In the genomic region with DNA sequence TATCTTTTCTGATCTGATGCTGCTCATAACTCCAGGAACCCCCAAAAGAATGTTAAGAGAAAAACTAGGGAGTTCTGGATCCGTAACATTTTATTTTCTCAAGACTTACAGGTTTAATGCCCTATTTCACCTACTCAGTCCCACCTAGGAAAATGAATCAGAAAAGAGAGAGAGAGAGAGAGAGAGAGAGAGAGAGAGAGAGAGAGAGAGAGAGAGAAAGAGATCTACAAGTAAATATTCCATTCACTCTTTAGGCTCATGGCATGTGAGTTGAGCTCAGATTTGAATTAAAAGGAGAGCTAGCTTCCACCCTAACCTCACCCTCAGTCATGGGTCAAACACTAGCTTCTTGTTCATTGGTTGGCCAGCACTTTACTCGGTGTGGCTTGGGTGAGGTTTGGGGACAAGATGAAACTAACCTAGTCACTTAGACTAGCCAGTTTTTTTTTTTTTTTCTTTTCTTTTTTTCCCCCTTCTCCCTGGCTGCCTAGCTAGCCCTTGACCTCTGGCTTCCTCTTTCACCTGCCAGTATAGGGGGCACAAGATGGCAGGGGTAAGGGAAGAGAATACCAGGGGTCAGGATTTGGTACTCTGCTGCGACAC, we compare ENCODE assay signal across 8 mouse cellular contexts. TPM values are rescaled to one million over a fixed set of nuclear protein-coding genes. Genes with fewer than 3 reads are reported as not detected.
A peak's percentile ranks its signal among the peaks of the same experiment; 100 is the strongest.
DNase-seq lines count a peak whose midpoint lies in the region; ATAC-seq and TF ChIP-seq lines count a peak whose summit lies in the region.

No protein-coding gene starts in this region.

- no peak for ATAC-seq in heart, embryonic 16.5 days (replicated peaks; ENCODE audit: extremely low read depth, insufficient read depth, low FRiP score)
- no peak for ATAC-seq in liver, embryonic 16.5 days (ENCODE audit: low read depth)
- no peak for ATAC-seq in megakaryocyte progenitor cell, adult 5-6 weeks (replicated peaks; ENCODE audit: poor library complexity)

- DNase-seq in adrenal gland, postnatal 14 days: peak; percentile 40
- no peak for DNase-seq in adrenal gland, postnatal 25 days
- peak; percentile 63 for DNase-seq in MEL (ENCODE audit: low read depth, low spot score)
- DNase-seq in adrenal gland, adult 2 months: no peak
- DNase-seq in frontal cortex, adult 2 months (ENCODE audit: extremely low spot score in 1 of 2, low spot score in 1 of 2): no peak

- H3K27me3 ChIP-seq in MEL (ENCODE audit: control insufficient read depth in 1 of 2, insufficient read depth in 2 of 2, low read length in 2 of 2): no peaks in the 10 kb centered on the region
- no peaks in the 10 kb centered on the region for H3K27me3 ChIP-seq in heart, embryonic 16.5 days (ENCODE audit: control insufficient read depth, insufficient read depth, low read length)
- no peaks in the 10 kb centered on the region for H3K27me3 ChIP-seq in liver, embryonic 16.5 days (ENCODE audit: control insufficient read depth, insufficient read depth, low read depth, low read length)

- peaks cover 9 to 45% of the 10 kb centered on the region in 2 experiments for H3K36me3 ChIP-seq in MEL (ENCODE audit: control insufficient read depth in 1 of 2, insufficient read depth in 2 of 2, low read length in 2 of 2)
- H3K36me3 ChIP-seq in heart, embryonic 16.5 days (ENCODE audit: control insufficient read depth, insufficient read depth): peaks cover 16% of the 10 kb centered on the region
- peaks cover 37% of the 10 kb centered on the region for H3K36me3 ChIP-seq in liver, embryonic 16.5 days (ENCODE audit: control insufficient read depth, insufficient read depth)

- no peak for TF ChIP-seq POLR2A in MEL (IDR thresholded peaks at IDR 0.05; ENCODE audit: control insufficient read depth in 1 of 2, insufficient read depth in 1 of 2, low read depth in 1 of 2, low read length in 2 of 2, poor library complexity in 1 of 2)

- H3K4me1 ChIP-seq in MEL (ENCODE audit: control insufficient read depth in 1 of 2, insufficient read depth in 2 of 2, low read length in 2 of 2): peaks cover 14 to 47% of the 10 kb centered on the region in 2 experiments
- peaks cover 41% of the 10 kb centered on the region for H3K4me1 ChIP-seq in heart, embryonic 16.5 days (ENCODE audit: control insufficient read depth, insufficient read depth, low read length)
- H3K4me1 ChIP-seq in liver, embryonic 16.5 days (ENCODE audit: control insufficient read depth, low read depth, low read length): peaks cover 29% of the 10 kb centered on the region

- no peak for TF ChIP-seq CTCF in MEL (IDR thresholded peaks at IDR 0.05 in 2 of 3, conservative IDR thresholded peaks at IDR 0.05 in 1 of 3; ENCODE audit: control insufficient read depth in 1 of 3, insufficient read depth in 1 of 3, low read depth in 2 of 3, low read length in 3 of 3, poor library complexity in 1 of 3, severe bottlenecking in 1 of 3)

- TF ChIP-seq EP300 in MEL (IDR thresholded peaks at IDR 0.05; ENCODE audit: low read depth in 1 of 2, low read length in 2 of 2): no peak

- peak overlapping the region; percentile 91 to 95 for H3K4me3 ChIP-seq in MEL (ENCODE audit: control insufficient read depth in 1 of 2, insufficient read depth in 1 of 2, low read depth in 2 of 2, low read length in 2 of 2)
- peak overlapping the region; percentile 64 for H3K4me3 ChIP-seq in heart, embryonic 16.5 days (ENCODE audit: low read length)
- peak overlapping the region; percentile 89 for H3K4me3 ChIP-seq in liver, embryonic 16.5 days (ENCODE audit: low read depth, low read length)

- TF ChIP-seq RAD21 in MEL (IDR thresholded peaks at IDR 0.05; ENCODE audit: low read depth, low read length): no peak

- H3K9me3 ChIP-seq in MEL (replicated peaks; ENCODE audit: insufficient read depth, low read length): no peaks in the 10 kb centered on the region
- H3K9me3 ChIP-seq in heart, embryonic 16.5 days (replicated peaks; ENCODE audit: control insufficient read depth, low read length): no peaks in the 10 kb centered on the region
- H3K9me3 ChIP-seq in liver, embryonic 16.5 days (replicated peaks; ENCODE audit: control insufficient read depth, low read length): no peaks in the 10 kb centered on the region

- H3K4me2 ChIP-seq in heart, embryonic 16.5 days (ENCODE audit: low read depth, low read length): peak overlapping the region; percentile 83
- peak overlapping the region; percentile 94 for H3K4me2 ChIP-seq in liver, embryonic 16.5 days (ENCODE audit: low read depth, low read length)

- H3K9ac ChIP-seq in MEL (ENCODE audit: control insufficient read depth, low read depth, low read length, poor library complexity, severe bottlenecking): peak overlapping the region; percentile 95
- H3K9ac ChIP-seq in heart, embryonic 16.5 days (ENCODE audit: low read length): peak overlapping the region; percentile 77
- H3K9ac ChIP-seq in liver, embryonic 16.5 days (ENCODE audit: low read depth, low read length): peak overlapping the region; percentile 95

- H3K27ac ChIP-seq in MEL (ENCODE audit: control insufficient read depth, low read depth, low read length): peak overlapping the region; percentile 98
- peak overlapping the region; percentile 98 for H3K27ac ChIP-seq in heart, embryonic 16.5 days (ENCODE audit: low read length)
- peak overlapping the region; percentile 96 for H3K27ac ChIP-seq in liver, embryonic 16.5 days (ENCODE audit: low read length)

- H3K79me2 ChIP-seq in MEL (ENCODE audit: control insufficient read depth, insufficient read depth, low read length, poor library complexity): peaks cover 31% of the 10 kb centered on the region

- WGBS in heart, embryonic 16.5 days: 38% methylated on average over 3 of the region's 3 CpGs
- WGBS in liver, embryonic 16.5 days (ENCODE audit: insufficient replicate concordance): 26% methylated on average over 3 of the region's 3 CpGs

RNA-seq across cellular contexts. Expression of a gene that starts 0.8 kb away (rescaled TPM):
- total RNA-seq in adrenal gland, postnatal 14 days (2021): 49.4 and 49.8 TPM in 2 replicates
- 49.8 and 56.3 TPM in 2 replicates for total RNA-seq in adrenal gland, postnatal 25 days (2021)
- total RNA-seq in MEL (2012; rRNA removed): 29.4 and 36.6 TPM in 2 replicates
- 10 to 100 TPM in 1 of 2 experiments, not detected in 1; 37.7 TPM for polyA plus RNA-seq in MEL (2012; ENCODE audit: insufficient read depth in 1 of 2, insufficient read length in 2 of 2, low read depth in 1 of 2, low replicate concordance in 2 of 2, missing spikeins in 1 of 2)
- polyA plus RNA-seq in heart, embryonic 16.5 days (2015; fragmentation: Nextera tagmentation; extraction: Ambion mirVana): 73.8 and 81.8 TPM in 2 replicates
- 231 and 247 TPM in 2 replicates for polyA plus RNA-seq in liver, embryonic 16.5 days (2015; fragmentation: Nextera tagmentation; extraction: Ambion mirVana)
- total RNA-seq in megakaryocyte progenitor cell, adult 5-6 weeks (2015): 21.0 and 23.1 TPM in 2 replicates
- total RNA-seq in megakaryocyte progenitor cell, adult 5-6 weeks (2017): 14.7 and 20.1 TPM in 2 replicates
- 10 to 100 TPM; 41.6 to 42.4 TPM for total RNA-seq in adrenal gland, adult 2 months (2021)
- polyA plus RNA-seq in adrenal gland, adult 2 months (2012; rRNA removed): 88.1 and 97.1 TPM in 2 replicates
- 12.2 and 12.5 TPM in 2 replicates for polyA plus RNA-seq in frontal cortex, adult 2 months (2012; rRNA removed)

RNA-seq across cellular contexts. Expression of a gene that starts 8.7 kb away (rescaled TPM):
- 14.0 and 18.1 TPM in 2 replicates for total RNA-seq in adrenal gland, postnatal 14 days (2021)
- 16.9 and 21.8 TPM in 2 replicates for total RNA-seq in adrenal gland, postnatal 25 days (2021)
- total RNA-seq in MEL (2012; rRNA removed): 37.8 and 41.6 TPM in 2 replicates
- polyA plus RNA-seq in MEL (2012; ENCODE audit: insufficient read depth in 1 of 2, insufficient read length in 2 of 2, low read depth in 1 of 2, low replicate concordance in 2 of 2, missing spikeins in 1 of 2): 10 to 100 TPM in 1 of 2 experiments, not detected in 1; 23.2 TPM
- 24.0 and 28.4 TPM in 2 replicates for polyA plus RNA-seq in heart, embryonic 16.5 days (2015; fragmentation: Nextera tagmentation; extraction: Ambion mirVana)
- polyA plus RNA-seq in liver, embryonic 16.5 days (2015; fragmentation: Nextera tagmentation; extraction: Ambion mirVana): 12.9 and 14.5 TPM in 2 replicates
- 6.9 and 7.6 TPM in 2 replicates for total RNA-seq in megakaryocyte progenitor cell, adult 5-6 weeks (2015)
- total RNA-seq in megakaryocyte progenitor cell, adult 5-6 weeks (2017): 5.2 and 7.8 TPM in 2 replicates
- 10 to 100 TPM; 12.1 to 19.1 TPM for total RNA-seq in adrenal gland, adult 2 months (2021)
- polyA plus RNA-seq in adrenal gland, adult 2 months (2012; rRNA removed): 20.8 and 23.1 TPM in 2 replicates
- 14.0 and 14.1 TPM in 2 replicates for polyA plus RNA-seq in frontal cortex, adult 2 months (2012; rRNA removed)

RNA-seq across cellular contexts. Expression of a gene that starts 42.6 kb away (rescaled TPM):
- 74.2 and 77.0 TPM in 2 replicates for total RNA-seq in adrenal gland, postnatal 14 days (2021)
- total RNA-seq in adrenal gland, postnatal 25 days (2021): 85.3 and 91.7 TPM in 2 replicates
- 55.4 and 65.2 TPM in 2 replicates for total RNA-seq in MEL (2012; rRNA removed)
- 10 to 100 TPM; 83.0 to 89.6 TPM for polyA plus RNA-seq in MEL (2012; ENCODE audit: insufficient read depth in 1 of 2, insufficient read length in 2 of 2, low read depth in 1 of 2, low replicate concordance in 2 of 2, missing spikeins in 1 of 2)
- 50.0 and 55.8 TPM in 2 replicates for polyA plus RNA-seq in heart, embryonic 16.5 days (2015; fragmentation: Nextera tagmentation; extraction: Ambion mirVana)
- polyA plus RNA-seq in liver, embryonic 16.5 days (2015; fragmentation: Nextera tagmentation; extraction: Ambion mirVana): 48.4 and 50.3 TPM in 2 replicates
- total RNA-seq in megakaryocyte progenitor cell, adult 5-6 weeks (2015): 118 and 133 TPM in 2 replicates
- total RNA-seq in megakaryocyte progenitor cell, adult 5-6 weeks (2017): 114 and 143 TPM in 2 replicates
- total RNA-seq in adrenal gland, adult 2 months (2021): 10 to 100 TPM; 67.1 to 87.0 TPM
- polyA plus RNA-seq in adrenal gland, adult 2 months (2012; rRNA removed): 7.5 and 8.2 TPM in 2 replicates
- 109 and 119 TPM in 2 replicates for polyA plus RNA-seq in frontal cortex, adult 2 months (2012; rRNA removed)

RNA-seq across cellular contexts. Expression of a gene that starts 51.9 kb away (rescaled TPM):
- 13.6 and 18.6 TPM in 2 replicates for total RNA-seq in adrenal gland, postnatal 14 days (2021)
- 14.5 and 15.9 TPM in 2 replicates for total RNA-seq in adrenal gland, postnatal 25 days (2021)
- total RNA-seq in MEL (2012; rRNA removed): 11.5 and 14.9 TPM in 2 replicates
- 10 to 100 TPM in 1 of 2 experiments, not detected in 1; 27.1 TPM for polyA plus RNA-seq in MEL (2012; ENCODE audit: insufficient read depth in 1 of 2, insufficient read length in 2 of 2, low read depth in 1 of 2, low replicate concordance in 2 of 2, missing spikeins in 1 of 2)
- 6.6 and 6.8 TPM in 2 replicates for polyA plus RNA-seq in heart, embryonic 16.5 days (2015; fragmentation: Nextera tagmentation; extraction: Ambion mirVana)
- 3.0 and 3.3 TPM in 2 replicates for polyA plus RNA-seq in liver, embryonic 16.5 days (2015; fragmentation: Nextera tagmentation; extraction: Ambion mirVana)
- total RNA-seq in megakaryocyte progenitor cell, adult 5-6 weeks (2015): 6.6 and 9.0 TPM in 2 replicates
- 4.3 and 4.5 TPM in 2 replicates for total RNA-seq in megakaryocyte progenitor cell, adult 5-6 weeks (2017)
- total RNA-seq in adrenal gland, adult 2 months (2021): 10 to 100 TPM in 1 of 2 experiments, 1 to 10 TPM in 1; 9.3 to 13.2 TPM
- polyA plus RNA-seq in adrenal gland, adult 2 months (2012; rRNA removed): 11.4 and 12.7 TPM in 2 replicates
- polyA plus RNA-seq in frontal cortex, adult 2 months (2012; rRNA removed): 13.4 and 14.7 TPM in 2 replicates

RNA-seq across cellular contexts. Expression of a gene that starts 52.1 kb away (rescaled TPM):
- total RNA-seq in adrenal gland, postnatal 14 days (2021): 8.9 and 9.2 TPM in 2 replicates
- 10.5 and 11.8 TPM in 2 replicates for total RNA-seq in adrenal gland, postnatal 25 days (2021)
- total RNA-seq in MEL (2012; rRNA removed): 2.5 and 2.7 TPM in 2 replicates
- 1 to 10 TPM in 1 of 2 experiments, not detected in 1; 3.5 TPM for polyA plus RNA-seq in MEL (2012; ENCODE audit: insufficient read depth in 1 of 2, insufficient read length in 2 of 2, low read depth in 1 of 2, low replicate concordance in 2 of 2, missing spikeins in 1 of 2)
- polyA plus RNA-seq in heart, embryonic 16.5 days (2015; fragmentation: Nextera tagmentation; extraction: Ambion mirVana): 2.8 and 3.0 TPM in 2 replicates
- 1.3 and 1.4 TPM in 2 replicates for polyA plus RNA-seq in liver, embryonic 16.5 days (2015; fragmentation: Nextera tagmentation; extraction: Ambion mirVana)
- 4.6 and 7.0 TPM in 2 replicates for total RNA-seq in megakaryocyte progenitor cell, adult 5-6 weeks (2015)
- 3.3 and 4.1 TPM in 2 replicates for total RNA-seq in megakaryocyte progenitor cell, adult 5-6 weeks (2017)
- 10 to 100 TPM in 1 of 2 experiments, 1 to 10 TPM in 1; 6.5 to 10.1 TPM for total RNA-seq in adrenal gland, adult 2 months (2021)
- polyA plus RNA-seq in adrenal gland, adult 2 months (2012; rRNA removed): 1.2 and 1.9 TPM in 2 replicates
- 4.1 and 4.7 TPM in 2 replicates for polyA plus RNA-seq in frontal cortex, adult 2 months (2012; rRNA removed)

Comparison
In these comparisons a context has a peak if more than half of its experiments do, and no peak if none do; other contexts are left out.
1. DNase-seq: peak in adrenal gland, postnatal 14 days (single experiment) and MEL (single experiment); none in adrenal gland, postnatal 25 days (single experiment), adrenal gland, adult 2 months (single experiment) and frontal cortex, adult 2 months (0 of 2).
2. Peak in every context shown above with its lines, with median percentiles within 50 percentile points of each other: H3K27ac ChIP-seq, H3K4me3 ChIP-seq and H3K9ac ChIP-seq.